Mouse (Mus musculus): ENCODE measurements around the gene Gm10644. TPM values are rescaled to one million over a fixed set of nuclear protein-coding genes. Genes with fewer than 3 reads are reported as not detected.
A peak's percentile ranks its signal among the peaks of the same experiment; 100 is the strongest.
"Not testable (repeated sequence)": the region's sequence is repeated elsewhere in the genome, so short reads cannot be mapped to it uniquely, and the experiment has no call there.

The Gm10644 gene
- total RNA-seq (2021): under 1 TPM; 0.19 to 0.20 TPM
- long read RNA-seq, experiment 1, partial matches to known transcripts: 0 of 14 reads
- long read RNA-seq, experiment 1, other reads (novel, unspliced or antisense): 14 of 14 reads
- long read RNA-seq, experiment 2, partial matches to known transcripts: 0 of 11 reads
- long read RNA-seq, experiment 2, other reads (novel, unspliced or antisense): 11 of 11 reads

DNA sequence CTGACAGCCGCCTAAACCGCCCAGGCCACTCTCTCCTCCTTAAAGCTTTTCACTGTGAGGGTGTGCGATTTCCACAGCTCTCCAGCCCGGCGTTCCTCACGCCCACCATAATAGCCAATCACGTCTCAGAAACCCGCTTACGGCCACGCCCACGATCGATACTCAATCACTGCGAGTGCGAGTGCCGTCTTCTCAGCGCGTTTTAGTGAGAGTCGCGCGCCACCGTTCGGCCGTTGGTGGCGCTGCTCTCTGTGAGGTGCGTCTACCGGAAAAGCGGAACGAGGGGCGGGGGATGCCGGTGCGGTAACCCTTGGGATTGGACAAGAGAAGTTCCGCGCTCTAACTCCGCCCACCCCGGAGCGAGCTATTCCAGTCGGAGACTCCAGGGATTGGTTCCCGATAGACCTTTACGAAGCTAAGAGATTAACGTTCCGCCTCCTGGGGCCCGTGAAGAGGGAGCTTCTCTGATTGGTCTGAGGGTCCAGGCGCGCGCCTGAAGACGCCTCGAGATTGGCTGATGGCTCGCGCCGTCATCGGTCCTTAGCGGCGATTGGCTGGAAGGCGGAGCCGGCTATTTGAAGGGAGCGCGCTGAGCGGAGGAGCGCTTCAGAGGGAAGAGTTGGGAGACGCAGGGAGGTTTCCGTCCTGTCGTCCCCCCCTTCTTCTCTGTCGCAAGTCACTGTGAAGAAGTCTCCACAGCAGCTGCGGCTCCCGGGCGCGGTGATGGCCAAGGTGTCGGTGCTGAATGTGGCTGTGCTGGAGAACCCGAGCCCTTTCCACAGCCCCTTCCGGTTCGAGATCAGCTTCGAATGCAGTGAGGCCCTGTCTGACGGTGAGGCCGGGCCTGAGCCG is at the start of gene Gm10644, which contains the start of gene Asf1b:
Gene Gm10644 (minus strand): TSS at position 100 of the 852 bp plus-strand sequence.
Gene Asf1b (plus strand): TSS at position 402 of the 852 bp plus-strand sequence.
- intact Hi-C loops (cut with DNase I): loop anchor here (5.0 to 10.0 kb wide), 2 partner anchors 171 to 233 kb away; no protein-coding TSS in a partner anchor
- peak; percentile 98 to 100 for DNase-seq (ENCODE audit: low spot score in 2 of 2)

DNA sequence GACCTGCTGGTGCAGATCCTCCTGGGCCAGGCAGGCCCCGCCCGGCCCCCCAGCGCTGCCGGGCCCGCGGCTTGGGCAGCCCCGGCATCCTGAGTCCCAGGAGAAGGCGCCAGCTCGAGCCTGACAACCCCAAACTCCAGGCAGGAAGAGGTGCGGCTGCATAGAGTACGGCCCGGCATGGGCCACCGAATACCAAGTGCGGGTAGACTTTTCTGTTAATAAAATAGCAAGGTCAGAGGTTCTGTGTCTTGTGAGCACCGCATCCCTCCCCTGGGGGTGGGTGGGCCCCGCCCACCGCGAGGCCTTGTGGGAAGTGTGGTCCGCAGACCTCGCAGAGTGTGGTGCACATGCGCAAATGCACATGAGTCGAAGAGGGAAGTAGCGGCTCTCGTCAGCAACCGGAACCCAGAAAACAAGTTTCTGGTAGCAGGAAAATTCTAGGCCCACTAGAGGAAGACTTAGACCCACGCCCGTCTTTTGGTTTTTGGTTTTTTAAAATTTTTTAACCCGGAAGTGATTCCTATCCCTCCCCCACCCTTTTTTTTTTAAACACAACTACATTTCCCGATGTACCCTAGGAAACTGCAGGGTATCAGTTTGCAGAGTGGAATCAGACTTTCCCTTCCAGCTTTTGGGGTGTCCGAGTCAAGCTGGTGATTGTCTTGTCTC is 49.7 kb upstream of the Gm10644 start:
- intact Hi-C loops (cut with DNase I): no loop called here
- peak; percentile 91 to 92 for DNase-seq (ENCODE audit: low spot score in 2 of 2)

- no peak for DNase-seq (ENCODE audit: low spot score in 2 of 2)
- intact Hi-C loops (cut with DNase I): no loop called here
Measured at GRCm38 (mm10) chr8:84003612-84004246, 48.7 kb upstream of the Gm10644 start.

DNA sequence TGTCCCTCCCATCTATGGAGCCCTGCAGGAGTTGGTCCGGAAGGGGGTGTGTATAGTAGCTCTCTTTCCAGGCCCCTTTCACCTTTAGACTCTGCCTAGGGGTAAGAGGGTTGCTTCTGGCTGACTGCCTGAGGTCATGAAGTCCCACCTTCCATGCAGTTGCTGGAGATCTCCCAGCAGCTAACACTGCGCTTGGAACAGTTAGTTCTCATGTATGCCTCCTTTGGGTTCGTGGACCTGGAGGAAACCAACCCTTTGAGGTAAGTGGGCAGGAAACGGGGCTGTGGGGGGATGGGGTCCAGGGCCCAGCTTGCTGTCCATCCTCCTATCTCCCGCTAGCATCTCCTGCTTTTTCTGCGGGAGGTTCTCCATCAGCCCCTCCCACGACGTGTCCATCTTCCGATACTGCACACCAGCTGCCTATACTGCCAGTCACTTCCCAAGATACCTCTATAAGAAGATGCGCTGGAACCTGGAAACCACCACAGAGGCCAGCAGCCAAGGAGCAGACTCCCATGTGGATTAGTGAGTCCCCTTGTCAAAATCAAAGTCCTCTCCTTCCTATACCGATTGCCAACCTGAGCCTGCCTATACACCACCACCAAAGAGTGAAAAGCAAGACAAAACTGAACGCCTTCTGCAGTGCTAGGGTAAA is 48.1 kb upstream of the Gm10644 start:
- DNase-seq (ENCODE audit: low spot score in 2 of 2): no peak
- intact Hi-C loops (cut with DNase I): no loop called here

DNA sequence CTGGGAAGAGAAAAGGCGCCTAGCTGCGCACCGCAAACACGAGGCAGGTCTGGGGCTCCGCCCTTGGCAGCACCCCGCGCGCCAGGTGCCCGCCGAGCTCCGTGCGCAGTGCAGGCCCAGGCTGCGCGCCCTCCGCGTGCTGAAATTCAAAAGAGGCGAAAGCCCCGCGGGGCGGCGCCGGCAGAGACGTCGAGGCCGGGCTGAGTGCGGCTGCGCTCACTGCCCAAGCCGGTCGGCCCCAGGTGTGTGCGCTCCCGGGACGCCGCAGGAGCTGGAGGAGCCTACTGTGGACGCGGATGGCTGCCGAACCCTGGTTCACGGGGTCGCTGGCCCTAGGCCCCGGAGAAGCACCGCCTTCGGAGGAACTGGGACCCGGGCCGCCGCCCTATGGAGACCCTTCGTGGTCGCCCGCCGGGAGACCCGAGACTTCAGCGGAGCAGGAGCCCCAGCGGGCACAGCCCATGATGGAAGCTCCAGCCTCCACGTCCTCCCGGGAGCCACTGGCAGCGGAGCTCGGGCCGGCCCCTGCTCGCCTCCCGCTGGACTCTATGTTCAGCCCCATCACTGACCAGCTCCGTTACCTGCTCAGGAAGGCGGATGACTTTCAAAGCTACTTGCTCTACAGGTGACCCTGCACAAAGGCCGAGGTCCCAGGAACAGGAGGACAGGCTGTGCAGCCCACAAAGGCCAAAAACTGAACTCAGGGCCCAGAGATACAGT is 46.4 kb upstream of the Gm10644 start, which contains the start of gene 1700067K01Rik:
Gene 1700067K01Rik (plus strand): TSS at position 222 of the 720 bp plus-strand sequence.
- intact Hi-C loops (cut with DNase I): no loop called here
- DNase-seq (ENCODE audit: low spot score in 2 of 2): no peak

DNA sequence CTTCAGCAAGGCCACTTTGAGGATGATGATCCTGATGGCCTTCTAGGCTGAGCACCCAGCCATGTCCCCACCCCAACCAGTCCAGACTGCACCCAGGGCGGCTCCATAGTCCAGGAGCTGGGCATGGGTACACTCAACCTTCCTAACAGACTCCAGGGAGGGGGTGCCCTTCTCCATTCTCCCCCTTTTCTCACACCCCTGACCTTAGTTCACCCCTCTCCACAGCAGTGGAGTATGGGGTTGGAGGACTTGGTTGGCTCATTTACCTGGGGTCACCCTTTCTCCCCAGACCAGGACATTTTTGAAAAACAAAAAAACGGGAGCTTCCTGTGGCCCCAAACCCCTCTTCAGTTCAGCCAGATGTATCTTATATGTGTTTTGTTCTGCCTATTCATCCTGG is 44.8 kb upstream of the Gm10644 start:
- intact Hi-C loops (cut with DNase I): no loop called here
- no peak for DNase-seq (ENCODE audit: low spot score in 2 of 2)

DNA sequence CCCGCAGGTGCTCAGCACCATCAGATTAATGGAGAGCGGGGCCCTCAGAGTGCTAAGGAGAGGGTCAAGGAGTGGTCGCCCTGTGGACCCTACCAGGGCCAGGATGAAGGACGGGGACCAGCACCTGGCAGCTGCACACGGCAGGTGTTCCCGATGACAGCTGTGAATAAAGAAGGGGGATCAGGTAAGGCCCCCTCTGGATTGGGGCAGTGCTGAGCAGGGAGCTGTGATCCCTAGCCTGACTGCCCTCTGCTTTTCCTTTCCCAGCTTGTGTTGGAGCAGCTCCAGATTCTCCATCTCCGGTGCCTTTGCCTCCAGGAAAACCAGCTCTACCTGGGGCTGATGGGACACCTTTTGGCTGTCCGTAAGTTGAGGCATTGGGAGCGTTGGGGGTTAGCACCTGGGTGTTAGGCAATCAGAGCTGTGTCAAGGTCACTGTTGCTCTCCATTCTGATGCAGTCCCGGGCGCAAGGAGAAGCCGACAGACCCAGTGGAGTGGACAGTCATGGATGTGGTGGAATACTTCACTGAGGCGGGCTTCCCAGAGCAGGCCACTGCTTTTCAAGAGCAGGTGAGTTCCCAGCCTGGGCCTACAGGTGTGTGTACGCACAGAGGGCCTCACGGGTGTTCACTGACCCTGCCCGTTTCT is 44.2 kb upstream of the Gm10644 start:
- intact Hi-C loops (cut with DNase I): no loop called here
- DNase-seq (ENCODE audit: low spot score in 2 of 2): no peak

GRCm38 (mm10) chr8:83998231-83999056 is 43.4 kb upstream of the Gm10644 start:
- peak in 1 of 2 experiments; percentile 56 for DNase-seq (ENCODE audit: low spot score in 2 of 2)
- intact Hi-C loops (cut with DNase I): no loop called here

- intact Hi-C loops (cut with DNase I): no loop called here
- peak in 1 of 2 experiments; percentile 70 for DNase-seq (ENCODE audit: low spot score in 2 of 2)
Measured at GRCm38 (mm10) chr8:83997511-83998141, 42.6 kb upstream of the Gm10644 start, which contains the start of gene Samd1. Samd1 (plus strand) TSS chr8:83997672.

- DNase-seq (ENCODE audit: low spot score in 2 of 2): peak; percentile 73 to 76
- intact Hi-C loops (cut with DNase I): no loop called here
Measured at GRCm38 (mm10) chr8:83996567-83997505, 41.8 kb upstream of the Gm10644 start.

DNA sequence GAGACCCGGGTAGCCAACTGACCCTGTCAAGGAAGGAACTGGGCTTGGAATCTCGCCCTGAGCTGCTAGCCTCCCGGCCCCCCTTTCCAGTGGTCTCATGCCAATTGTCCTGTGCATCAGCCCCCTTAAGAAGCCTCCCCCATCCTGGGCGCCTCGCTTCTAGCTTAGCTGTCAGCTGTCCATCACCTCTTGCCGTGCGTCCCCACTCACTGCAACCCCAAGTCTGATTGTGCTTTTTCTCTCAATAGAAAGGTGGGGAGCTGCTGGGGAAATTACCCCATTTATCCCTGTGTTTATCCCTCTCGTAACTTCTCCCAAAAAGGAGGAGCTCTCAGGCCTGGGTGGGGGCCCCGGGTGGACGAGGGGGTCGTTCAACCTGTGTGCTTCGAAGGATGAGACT is 41.0 kb upstream of the Gm10644 start:
- intact Hi-C loops (cut with DNase I): no loop called here
- no peak for DNase-seq (ENCODE audit: low spot score in 2 of 2)

- no peak for DNase-seq (ENCODE audit: low spot score in 2 of 2)
- intact Hi-C loops (cut with DNase I): no loop called here
Measured at GRCm38 (mm10) chr8:83994030-83994429, 39.0 kb upstream of the Gm10644 start.

DNA sequence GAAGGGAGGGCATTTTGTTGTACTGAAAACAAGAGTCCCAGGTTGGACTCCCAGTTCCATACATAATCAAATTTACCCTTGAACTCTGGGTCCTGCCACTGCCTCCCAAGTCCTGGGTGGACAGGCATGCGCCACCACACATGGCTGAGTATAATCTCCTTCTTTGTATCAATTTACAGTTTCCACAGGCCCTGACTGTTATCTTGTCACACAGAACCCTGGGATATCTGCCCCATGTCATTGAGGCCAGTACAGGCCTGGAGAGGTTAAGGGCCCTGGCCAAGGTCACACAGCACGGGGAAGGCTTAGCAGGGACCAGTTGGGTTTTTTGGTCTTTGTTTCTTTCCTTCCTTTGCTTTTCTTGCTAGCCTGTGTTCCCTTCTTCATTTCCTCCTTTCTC is 37.5 kb upstream of the Gm10644 start:
- no peak for DNase-seq (ENCODE audit: low spot score in 2 of 2)
- intact Hi-C loops (cut with DNase I): no loop called here

- intact Hi-C loops (cut with DNase I): no loop called here
- no peak for DNase-seq (ENCODE audit: low spot score in 2 of 2)
Measured at GRCm38 (mm10) chr8:83990170-83990569, 35.2 kb upstream of the Gm10644 start.

DNA sequence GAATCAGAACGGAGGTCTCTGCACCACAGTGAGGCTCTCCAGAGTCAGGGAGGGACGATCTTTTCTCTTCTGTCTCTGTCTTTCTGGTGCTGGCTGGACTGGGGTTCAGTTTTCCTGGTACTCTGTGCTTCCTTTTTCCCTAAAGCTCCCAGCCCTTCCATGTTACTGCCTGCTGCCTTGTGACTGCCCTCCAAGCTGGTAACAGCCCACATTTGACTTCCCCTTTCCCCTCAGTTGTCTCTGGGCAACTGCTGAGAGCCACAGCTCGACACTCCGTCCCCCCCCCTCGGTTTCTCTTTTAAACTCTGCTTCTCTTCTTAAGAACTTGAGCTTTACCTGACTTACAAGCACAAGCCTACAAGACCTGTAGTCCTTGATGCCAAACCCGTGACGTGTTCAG is 34.2 kb upstream of the Gm10644 start:
- intact Hi-C loops (cut with DNase I): no loop called here
- DNase-seq (ENCODE audit: low spot score in 2 of 2): no peak

- DNase-seq (ENCODE audit: low spot score in 2 of 2); intact Hi-C loops (cut with DNase I): not testable (repeated sequence)
Measured at GRCm38 (mm10) chr8:83983222-83983621, 28.2 kb upstream of the Gm10644 start.
